Comparison of ENCODE assay signal across 8 mouse cellular contexts in genomic region chr12:108393637-108394036, GRCm38 (mm10). TPM values are rescaled to one million over a fixed set of nuclear protein-coding genes. Genes with fewer than 3 reads are reported as not detected.
DNase-seq lines count a peak whose midpoint lies in the region; ATAC-seq and TF ChIP-seq lines count a peak whose summit lies in the region.

No protein-coding gene starts in this region.

- H3K27ac ChIP-seq in limb, embryonic 13.5 days, result no peak overlapping the region
- no peak overlapping the region for H3K27ac ChIP-seq in limb, embryonic 10.5 days
- H3K27ac ChIP-seq in embryonic facial prominence, embryonic 14.5 days (replicated peaks; ENCODE audit: low read depth, low read length), result no peak overlapping the region
- H3K27ac ChIP-seq in forebrain, embryonic 13.5 days, result no peak overlapping the region

- ATAC-seq in limb, embryonic 13.5 days (ENCODE audit: low FRiP score, low read depth), result 0 out of 2 replicates have a peak, but pooled peaks have one; percentile 36
- peak; percentile 41; the same call in 1 of the 2 replicates for ATAC-seq in embryonic facial prominence, embryonic 14.5 days (ENCODE audit: low read depth)
- ATAC-seq in megakaryocyte-erythroid progenitor cell, adult 5-6 weeks (replicated peaks; ENCODE audit: low FRiP score, low TSS enrichment, poor library complexity, severe bottlenecking), result no peak
- ATAC-seq in forebrain, embryonic 13.5 days, result no peak

- 0 out of 2 replicates have a peak, but pooled peaks cover 8% of the 10 kb centered on the region for H3K4me1 ChIP-seq in limb, embryonic 13.5 days
- H3K4me1 ChIP-seq in limb, embryonic 10.5 days, result peaks cover 27% of the 10 kb centered on the region
- peaks cover 2% of the 10 kb centered on the region; the same call in 1 of the 2 replicates for H3K4me1 ChIP-seq in embryonic facial prominence, embryonic 14.5 days (ENCODE audit: control insufficient read depth, insufficient read depth, low read length)
- H3K4me1 ChIP-seq in lung, adult 2 months (ENCODE audit: control insufficient read depth, insufficient read depth, low read length), result peaks cover 13% of the 10 kb centered on the region
- H3K4me1 ChIP-seq in forebrain, embryonic 13.5 days, result peaks cover 49% of the 10 kb centered on the region

- no peak for TF ChIP-seq POLR2A in lung, adult 2 months (IDR thresholded peaks at IDR 0.05; ENCODE audit: borderline replicate concordance, extremely low read depth, low read depth, low read length)

- intact Hi-C loops in heart, postnatal 25 days (cut with DNase I), result loop anchor here (2.0 kb wide), 1 partner anchor 23 kb away; the partner anchor contains the start of gene Eml1

- H3K36me3 ChIP-seq in limb, embryonic 13.5 days, result no peaks in the 10 kb centered on the region
- H3K36me3 ChIP-seq in limb, embryonic 10.5 days, result no peaks in the 10 kb centered on the region
- no peaks in the 10 kb centered on the region for H3K36me3 ChIP-seq in embryonic facial prominence, embryonic 14.5 days (ENCODE audit: control insufficient read depth, insufficient read depth, low read length)
- H3K36me3 ChIP-seq in forebrain, embryonic 13.5 days (ENCODE audit: poor library complexity, severe bottlenecking), result no peaks in the 10 kb centered on the region

- H3K9ac ChIP-seq in limb, embryonic 13.5 days, result no peak overlapping the region
- H3K9ac ChIP-seq in embryonic facial prominence, embryonic 14.5 days (ENCODE audit: low read depth, low read length), result 0 out of 2 replicates have a peak overlapping the region, but pooled peaks have one; percentile 25
- H3K9ac ChIP-seq in forebrain, embryonic 13.5 days, result no peak overlapping the region

- WGBS in limb, embryonic 13.5 days, result 74% methylated on average over 4 of the region's 4 CpGs
- WGBS in limb, embryonic 10.5 days, result 76% methylated on average over 4 of the region's 4 CpGs
- WGBS in embryonic facial prominence, embryonic 14.5 days, result 82% methylated on average over 4 of the region's 4 CpGs
- WGBS in lung, adult 2 months, result 45% methylated on average over 4 of the region's 4 CpGs
- WGBS in forebrain, embryonic 13.5 days, result 84% methylated on average over 4 of the region's 4 CpGs

- no peaks in the 10 kb centered on the region for H3K9me3 ChIP-seq in limb, embryonic 13.5 days
- no peaks in the 10 kb centered on the region for H3K9me3 ChIP-seq in limb, embryonic 10.5 days (replicated peaks)
- H3K9me3 ChIP-seq in embryonic facial prominence, embryonic 14.5 days (ENCODE audit: control insufficient read depth, low read length), result no peaks in the 10 kb centered on the region
- no peaks in the 10 kb centered on the region for H3K9me3 ChIP-seq in forebrain, embryonic 13.5 days (replicated peaks)

- no peak overlapping the region for H3K4me3 ChIP-seq in limb, embryonic 13.5 days
- no peak overlapping the region for H3K4me3 ChIP-seq in limb, embryonic 10.5 days
- no peak overlapping the region for H3K4me3 ChIP-seq in embryonic facial prominence, embryonic 14.5 days (ENCODE audit: low read depth, low read length)
- H3K4me3 ChIP-seq in lung, adult 2 months (replicated peaks; ENCODE audit: extremely low read depth, low read depth, low read length), result no peak overlapping the region
- no peak overlapping the region for H3K4me3 ChIP-seq in forebrain, embryonic 13.5 days

- DNase-seq in limb, embryonic 10.5 days (ENCODE audit: low spot score), result no peak
- DNase-seq in embryonic facial prominence, embryonic 14.5 days (ENCODE audit: low spot score), result no peak
- DNase-seq in heart, postnatal 25 days (ENCODE audit: low spot score), result peak; percentile 90
- DNase-seq in lung, adult 2 months, result peak; percentile 68
- peak; percentile 64 for DNase-seq in urinary bladder, adult 2 months (ENCODE audit: low spot score)

- no peaks in the 10 kb centered on the region for H3K27me3 ChIP-seq in limb, embryonic 13.5 days
- H3K27me3 ChIP-seq in limb, embryonic 10.5 days (ENCODE audit: low read depth, poor library complexity, severe bottlenecking), result no peaks in the 10 kb centered on the region
- no peaks in the 10 kb centered on the region for H3K27me3 ChIP-seq in embryonic facial prominence, embryonic 14.5 days (replicated peaks; ENCODE audit: control insufficient read depth, insufficient read depth, low read length)
- no peaks in the 10 kb centered on the region for H3K27me3 ChIP-seq in forebrain, embryonic 13.5 days

- no peak for TF ChIP-seq CTCF in lung, adult 2 months (IDR thresholded peaks at IDR 0.05; ENCODE audit: insufficient read depth, low read length)

- no peak overlapping the region for H3K4me2 ChIP-seq in limb, embryonic 13.5 days (replicated peaks)
- H3K4me2 ChIP-seq in embryonic facial prominence, embryonic 14.5 days (ENCODE audit: low read depth, low read length), result no peak overlapping the region
- H3K4me2 ChIP-seq in forebrain, embryonic 13.5 days, result no peak overlapping the region

RNA-seq across cellular contexts. Expression of gene Eml1, which starts 22.9 kb away (rescaled TPM):
- polyA plus RNA-seq in limb, embryonic 13.5 days (2015; fragmentation: Nextera tagmentation; extraction: Ambion mirVana), result 36.5 and 41.9 TPM in 2 replicates
- polyA plus RNA-seq in limb, embryonic 10.5 days (2016; fragmentation: Nextera tagmentation; extraction: Ambion mirVana), result 47.1 and 64.7 TPM in 2 replicates
- polyA plus RNA-seq in embryonic facial prominence, embryonic 14.5 days (2014; fragmentation: Nextera tagmentation; extraction: Ambion mirVana), result 62.3 and 62.8 TPM in 2 replicates
- total RNA-seq in heart, postnatal 25 days (2021), result 10 to 100 TPM; 76.4 to 78.6 TPM
- polyA plus RNA-seq in lung, adult 2 months (2012; rRNA removed), result 51.5 and 70.6 TPM in 2 replicates
- 182 and 223 TPM in 2 replicates for polyA plus RNA-seq in urinary bladder, adult 2 months (2012; rRNA removed)
- total RNA-seq in megakaryocyte-erythroid progenitor cell, adult 5-6 weeks (2014; fragmentation: Nextera tagmentation), result not detected in 2 replicates
- not detected in 2 replicates for total RNA-seq in megakaryocyte-erythroid progenitor cell, adult 5-6 weeks (2017)
- 54.5 and 71.4 TPM in 2 replicates for polyA plus RNA-seq in forebrain, embryonic 13.5 days (2015; fragmentation: Nextera tagmentation; extraction: Ambion mirVana)

RNA-seq across cellular contexts. Expression of gene Cyp46a1, which starts 59.5 kb away (rescaled TPM):
- polyA plus RNA-seq in limb, embryonic 13.5 days (2015; fragmentation: Nextera tagmentation; extraction: Ambion mirVana), result 7.2 and 8.8 TPM in 2 replicates
- polyA plus RNA-seq in limb, embryonic 10.5 days (2016; fragmentation: Nextera tagmentation; extraction: Ambion mirVana), result 1.9 and 2.0 TPM in 2 replicates
- polyA plus RNA-seq in embryonic facial prominence, embryonic 14.5 days (2014; fragmentation: Nextera tagmentation; extraction: Ambion mirVana), result 5.8 and 8.5 TPM in 2 replicates
- total RNA-seq in heart, postnatal 25 days (2021), result under 1 TPM; 0.31 to 0.36 TPM
- polyA plus RNA-seq in lung, adult 2 months (2012; rRNA removed), result 1.6 and 3.0 TPM in 2 replicates
- 7.4 and 8.3 TPM in 2 replicates for polyA plus RNA-seq in urinary bladder, adult 2 months (2012; rRNA removed)
- 1.0 TPM in 1 of 2 replicates, not detected in the other for total RNA-seq in megakaryocyte-erythroid progenitor cell, adult 5-6 weeks (2014; fragmentation: Nextera tagmentation)
- total RNA-seq in megakaryocyte-erythroid progenitor cell, adult 5-6 weeks (2017), result 0.23 TPM in 1 of 2 replicates, not detected in the other
- 23.1 and 26.3 TPM in 2 replicates for polyA plus RNA-seq in forebrain, embryonic 13.5 days (2015; fragmentation: Nextera tagmentation; extraction: Ambion mirVana)

Comparison
In these comparisons a context has a peak if more than half of its experiments do, and no peak if none do; other contexts are left out.
1. ATAC-seq: peak in limb, embryonic 13.5 days (single experiment) and embryonic facial prominence, embryonic 14.5 days (single experiment); none in megakaryocyte-erythroid progenitor cell, adult 5-6 weeks (single experiment) and forebrain, embryonic 13.5 days (single experiment).
2. DNase-seq: peak in heart, postnatal 25 days (single experiment), lung, adult 2 months (single experiment) and urinary bladder, adult 2 months (single experiment); none in limb, embryonic 10.5 days (single experiment) and embryonic facial prominence, embryonic 14.5 days (single experiment).